In the genomic region with DNA sequence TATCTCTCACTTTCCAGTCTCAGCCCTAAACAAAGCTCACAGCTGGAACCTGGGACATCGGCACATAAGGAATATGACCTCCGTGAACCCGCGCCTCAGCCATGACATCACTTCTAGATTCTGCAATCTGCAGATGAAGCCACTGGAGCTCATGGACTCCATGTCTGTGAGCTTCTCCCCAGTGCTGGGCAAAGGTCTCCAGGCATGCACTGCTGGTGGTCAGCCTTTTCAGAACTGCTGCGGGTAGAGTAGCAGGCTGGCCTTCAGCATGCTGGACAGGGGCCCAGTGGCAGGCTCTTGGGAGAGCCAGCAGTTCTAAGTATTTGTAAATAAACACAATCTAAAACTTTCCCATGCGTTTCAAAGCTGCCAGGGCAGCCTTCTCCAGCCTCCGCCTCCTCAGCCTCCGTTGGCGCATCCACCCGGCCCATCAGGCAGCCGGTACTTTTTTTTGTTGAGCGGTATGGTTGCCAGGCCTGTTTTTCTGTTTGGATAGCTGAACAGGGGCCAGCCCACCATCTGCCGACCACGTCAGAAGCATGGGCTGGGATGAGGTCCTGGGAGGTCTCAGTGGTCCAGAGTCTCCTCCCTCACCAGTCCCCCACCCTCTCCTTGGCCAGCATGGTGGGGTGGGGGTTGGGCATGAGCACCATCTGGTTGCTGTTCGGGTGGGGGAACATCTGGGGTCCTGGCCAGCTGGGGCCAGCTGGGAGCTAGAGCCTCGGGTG, we compare ENCODE assay signal across 9 mouse cellular contexts. TPM values are rescaled to one million over a fixed set of nuclear protein-coding genes. Genes with fewer than 3 reads are reported as not detected.
A peak's percentile ranks its signal among the peaks of the same experiment; 100 is the strongest.
DNase-seq lines count a peak whose midpoint lies in the region; ATAC-seq lines count a peak whose summit lies in the region.
"Had no signal": no experiment of that assay in that cellular context is flagged by ENCODE, and none has a peak within 500 bp of the region (broad histone marks: within the 10 kb centered on the region; RNA-seq: fewer than 3 reads in every experiment).

No protein-coding gene starts in this region.

- no peak overlapping the region for H3K4me3 ChIP-seq in embryonic facial prominence, embryonic 13.5 days
- H3K4me3 ChIP-seq in midbrain, embryonic 11.5 days (ENCODE audit: low read depth, low read length), result no peak overlapping the region

- H3K4me2 ChIP-seq in embryonic facial prominence, embryonic 13.5 days, result no peak overlapping the region
- no peak overlapping the region for H3K4me2 ChIP-seq in midbrain, embryonic 11.5 days

- peaks cover 35% of the 10 kb centered on the region for H3K4me1 ChIP-seq in embryonic facial prominence, embryonic 13.5 days
- peaks cover 15% of the 10 kb centered on the region for H3K4me1 ChIP-seq in midbrain, embryonic 11.5 days (ENCODE audit: control insufficient read depth, insufficient read depth, low read length)

- 23% methylated on average over 16 of the region's 16 CpGs for WGBS in embryonic facial prominence, embryonic 13.5 days
- WGBS in midbrain, embryonic 11.5 days, result 51% methylated on average over 16 of the region's 16 CpGs

- peaks cover 4% of the 10 kb centered on the region; the same call in 1 of the 2 replicates for H3K27me3 ChIP-seq in embryonic facial prominence, embryonic 13.5 days
- no peaks in the 10 kb centered on the region for H3K27me3 ChIP-seq in midbrain, embryonic 11.5 days (ENCODE audit: control insufficient read depth, insufficient read depth, low read length)

- H3K9ac ChIP-seq in embryonic facial prominence, embryonic 13.5 days, result no peak overlapping the region
- H3K9ac ChIP-seq in midbrain, embryonic 11.5 days (ENCODE audit: low read length), result peak overlapping the region; percentile 20; the same call in 1 of the 2 replicates

- ATAC-seq in embryonic facial prominence, embryonic 13.5 days (ENCODE audit: insufficient number of reproducible peaks, insufficient read depth, low FRiP score, low TSS enrichment, low read depth), result no peak
- peak; percentile 57 for ATAC-seq in midbrain, embryonic 11.5 days (ENCODE audit: low FRiP score)

- no peaks in the 10 kb centered on the region for H3K9me3 ChIP-seq in embryonic facial prominence, embryonic 13.5 days
- H3K9me3 ChIP-seq in midbrain, embryonic 11.5 days (ENCODE audit: control insufficient read depth, low read length), result no peaks in the 10 kb centered on the region

- DNase-seq in urinary bladder, postnatal 14 days (ENCODE audit: low spot score), result peak; percentile 51
- DNase-seq in urinary bladder, adult 2 months (ENCODE audit: low spot score), result no peak
- peak; percentile 80 for DNase-seq in heart, postnatal 4 days
- DNase-seq in kidney, postnatal 4 days, result peak; percentile 73 to 80
- DNase-seq in midbrain, embryonic 11.5 days (ENCODE audit: low spot score, missing footprints), result peak; percentile 92
- DNase-seq in testis, postnatal 14 days (ENCODE audit: low spot score), result peak; percentile 49
- DNase-seq in c-Kit-positive CD71-positive TER-119-positive erythroid progenitor cells, embryonic 14.5 days (ENCODE audit: low spot score), result no peak

- peaks cover 7% of the 10 kb centered on the region; the same call in 1 of the 2 replicates for H3K36me3 ChIP-seq in embryonic facial prominence, embryonic 13.5 days
- no peaks in the 10 kb centered on the region for H3K36me3 ChIP-seq in midbrain, embryonic 11.5 days (ENCODE audit: control insufficient read depth, insufficient read depth, low read length)

- peak overlapping the region; percentile 7; the same call in 1 of the 2 replicates for H3K27ac ChIP-seq in embryonic facial prominence, embryonic 13.5 days
- peak overlapping the region; percentile 54 for H3K27ac ChIP-seq in midbrain, embryonic 11.5 days (ENCODE audit: low read depth, low read length)

RNA-seq across cellular contexts. Expression of a gene that starts 17.1 kb away (rescaled TPM):
- 0.06 TPM in 1 of 2 replicates, not detected in the other for polyA plus RNA-seq in urinary bladder, adult 2 months (2012; rRNA removed)
- polyA plus RNA-seq in embryonic facial prominence, embryonic 13.5 days (2015; fragmentation: Nextera tagmentation; extraction: Ambion mirVana), result not detected in 2 replicates
- total RNA-seq in heart, postnatal 4 days (2021), result not detected
- not detected in 2 replicates for polyA plus RNA-seq in midbrain, embryonic 11.5 days (2014; fragmentation: Nextera tagmentation; extraction: Ambion mirVana)
- polyA plus RNA-seq: heart, postnatal 0 days had no signal

RNA-seq across cellular contexts. Expression of a gene that starts 28.2 kb away (rescaled TPM):
- polyA plus RNA-seq in urinary bladder, adult 2 months (2012; rRNA removed), result 108 and 113 TPM in 2 replicates
- 53.0 and 57.7 TPM in 2 replicates for polyA plus RNA-seq in embryonic facial prominence, embryonic 13.5 days (2015; fragmentation: Nextera tagmentation; extraction: Ambion mirVana)
- total RNA-seq in heart, postnatal 4 days (2021), result 10 to 100 TPM; 48.7 to 56.3 TPM
- 43.0 and 43.7 TPM in 2 replicates for polyA plus RNA-seq in midbrain, embryonic 11.5 days (2014; fragmentation: Nextera tagmentation; extraction: Ambion mirVana)

RNA-seq across cellular contexts. Expression of a gene that starts 28.4 kb away (rescaled TPM):
- 16.2 and 20.8 TPM in 2 replicates for polyA plus RNA-seq in urinary bladder, adult 2 months (2012; rRNA removed)
- 7.5 and 7.6 TPM in 2 replicates for polyA plus RNA-seq in embryonic facial prominence, embryonic 13.5 days (2015; fragmentation: Nextera tagmentation; extraction: Ambion mirVana)
- 10 to 100 TPM in 1 of 2 experiments, 1 to 10 TPM in 1; 9.2 to 10.6 TPM for total RNA-seq in heart, postnatal 4 days (2021)
- 6.0 and 6.4 TPM in 2 replicates for polyA plus RNA-seq in midbrain, embryonic 11.5 days (2014; fragmentation: Nextera tagmentation; extraction: Ambion mirVana)

RNA-seq across cellular contexts. Expression of a gene that starts 59.2 kb away (rescaled TPM):
- polyA plus RNA-seq in urinary bladder, adult 2 months (2012; rRNA removed), result 0.95 and 4.0 TPM in 2 replicates
- 4.6 TPM in 2 replicates for polyA plus RNA-seq in embryonic facial prominence, embryonic 13.5 days (2015; fragmentation: Nextera tagmentation; extraction: Ambion mirVana)
- total RNA-seq in heart, postnatal 4 days (2021), result 10 to 100 TPM; 17.3 to 19.3 TPM
- 6.1 and 6.4 TPM in 2 replicates for polyA plus RNA-seq in midbrain, embryonic 11.5 days (2014; fragmentation: Nextera tagmentation; extraction: Ambion mirVana)

Comparison
In these comparisons a context has a peak if more than half of its experiments do, and no peak if none do; other contexts are left out.
1. DNase-seq: peak in urinary bladder, postnatal 14 days (single experiment), heart, postnatal 4 days (single experiment), kidney, postnatal 4 days (2 of 2), midbrain, embryonic 11.5 days (single experiment) and testis, postnatal 14 days (single experiment); none in urinary bladder, adult 2 months (single experiment) and c-Kit-positive CD71-positive TER-119-positive erythroid progenitor cells, embryonic 14.5 days (single experiment).